Mouse (Mus musculus): ENCODE data around the gene Wscd2. TPM values are rescaled to one million over a fixed set of nuclear protein-coding genes. Genes with fewer than 3 reads are reported as not detected.

Wscd2 gene
- polyA plus RNA-seq, 1 experiment: not detected

- H3ac ChIP-seq (ENCODE audit: control insufficient read depth, insufficient read length): no peak overlapping the region
- H3K4me3 ChIP-seq: no peak overlapping the region
- H3K27me3 ChIP-seq (ENCODE audit: control insufficient read depth, insufficient read depth, insufficient read length): peaks cover 48% of the 10 kb centered on the region
- no peak overlapping the region for H3K4me2 ChIP-seq (ENCODE audit: low read depth)
- no peaks in the 10 kb centered on the region for H3K36me3 ChIP-seq (ENCODE audit: control insufficient read depth, insufficient read depth)
- H3K79me2 ChIP-seq (ENCODE audit: control insufficient read depth, insufficient read depth): no peaks in the 10 kb centered on the region
- TF ChIP-seq USF1 (IDR thresholded peaks at IDR 0.05; ENCODE audit: low read depth) (no peak), E2F4 (IDR thresholded peaks at IDR 0.05; ENCODE audit: insufficient read depth) (no peak), REST (IDR thresholded peaks at IDR 0.05; ENCODE audit: insufficient read depth, insufficient read length) (no peak), POLR2AphosphoS2 (IDR thresholded peaks at IDR 0.05; ENCODE audit: insufficient read length, low read depth) (no peak), SRF (IDR thresholded peaks at IDR 0.05; ENCODE audit: control insufficient read depth, insufficient read length, low read depth) (no peak), MYOG (IDR thresholded peaks at IDR 0.05; ENCODE audit: control insufficient read depth in 1 of 3, insufficient read depth in 1 of 3, insufficient read length in 2 of 3, low read depth in 2 of 3) (no peak), TCF12 (IDR thresholded peaks at IDR 0.05; ENCODE audit: insufficient read depth, poor library complexity, severe bottlenecking) (no peak), POLR2A (IDR thresholded peaks at IDR 0.05; ENCODE audit: insufficient read length, low read depth) (no peak), TCF3 (IDR thresholded peaks at IDR 0.05; ENCODE audit: insufficient read length, low read depth) (no peak), MYOD1 (IDR thresholded peaks at IDR 0.05; ENCODE audit: control insufficient read depth in 1 of 3, insufficient read length in 2 of 3, low read depth in 2 of 3) (no peak), MAX (IDR thresholded peaks at IDR 0.05; ENCODE audit: low read depth) (no peak)
These were observed 30.9 kb downstream of the Wscd2 start for GRCm38 (mm10) chr5:113521037-113521436.

GRCm38 (mm10) chr5:113538826-113539225 is 48.7 kb downstream of the Wscd2 start:
- TF ChIP-seq MAX (IDR thresholded peaks at IDR 0.05; ENCODE audit: low read depth): no peak
- TF ChIP-seq MYOG (IDR thresholded peaks at IDR 0.05; ENCODE audit: control insufficient read depth in 1 of 3, insufficient read depth in 1 of 3, insufficient read length in 2 of 3, low read depth in 2 of 3): no peak
- no peak for TF ChIP-seq TCF3 (IDR thresholded peaks at IDR 0.05; ENCODE audit: insufficient read length, low read depth)
- no peak for TF ChIP-seq SRF (IDR thresholded peaks at IDR 0.05; ENCODE audit: control insufficient read depth, insufficient read length, low read depth)
- TF ChIP-seq CEBPB (IDR thresholded peaks at IDR 0.05; ENCODE audit: insufficient read depth, poor library complexity, severe bottlenecking): no peak
- TF ChIP-seq E2F4 (IDR thresholded peaks at IDR 0.05; ENCODE audit: insufficient read depth): no peak
- no peak for TF ChIP-seq TCF12 (IDR thresholded peaks at IDR 0.05; ENCODE audit: insufficient read depth, poor library complexity, severe bottlenecking)
- TF ChIP-seq POLR2AphosphoS2 (IDR thresholded peaks at IDR 0.05; ENCODE audit: insufficient read length, low read depth): no peak
- TF ChIP-seq USF1 (IDR thresholded peaks at IDR 0.05; ENCODE audit: low read depth): no peak
- TF ChIP-seq POLR2A (IDR thresholded peaks at IDR 0.05; ENCODE audit: insufficient read length, low read depth): no peak
- TF ChIP-seq REST (IDR thresholded peaks at IDR 0.05; ENCODE audit: insufficient read depth, insufficient read length): no peak
- no peak for TF ChIP-seq MYOD1 (IDR thresholded peaks at IDR 0.05; ENCODE audit: control insufficient read depth in 1 of 3, insufficient read length in 2 of 3, low read depth in 2 of 3)
- Histone ChIP-seq H3K36me3 (ENCODE audit: control insufficient read depth, insufficient read depth) (no peaks in the 10 kb centered on the region), H3K4me3 (no peak overlapping the region), H3K4me2 (ENCODE audit: low read depth) (no peak overlapping the region), H3K27me3 (ENCODE audit: control insufficient read depth, insufficient read depth, insufficient read length) (peaks cover 48% of the 10 kb centered on the region), H3K79me2 (ENCODE audit: control insufficient read depth, insufficient read depth) (no peaks in the 10 kb centered on the region), H3ac (ENCODE audit: control insufficient read depth, insufficient read length) (no peak overlapping the region)

GRCm38 (mm10) chr5:113539438-113539837 is 49.3 kb downstream of the Wscd2 start:
- H3K4me3 ChIP-seq: no peak overlapping the region
- H3K36me3 ChIP-seq (ENCODE audit: control insufficient read depth, insufficient read depth): no peaks in the 10 kb centered on the region
- H3K4me2 ChIP-seq (ENCODE audit: low read depth): no peak overlapping the region
- H3K27me3 ChIP-seq (ENCODE audit: control insufficient read depth, insufficient read depth, insufficient read length): peaks cover 54% of the 10 kb centered on the region
- no peak overlapping the region for H3ac ChIP-seq (ENCODE audit: control insufficient read depth, insufficient read length)
- H3K79me2 ChIP-seq (ENCODE audit: control insufficient read depth, insufficient read depth): no peaks in the 10 kb centered on the region
- TF ChIP-seq TCF12 (IDR thresholded peaks at IDR 0.05; ENCODE audit: insufficient read depth, poor library complexity, severe bottlenecking) (no peak), MYOD1 (IDR thresholded peaks at IDR 0.05; ENCODE audit: control insufficient read depth in 1 of 3, insufficient read length in 2 of 3, low read depth in 2 of 3) (no peak), SRF (IDR thresholded peaks at IDR 0.05; ENCODE audit: control insufficient read depth, insufficient read length, low read depth) (no peak), POLR2AphosphoS2 (IDR thresholded peaks at IDR 0.05; ENCODE audit: insufficient read length, low read depth) (no peak), E2F4 (IDR thresholded peaks at IDR 0.05; ENCODE audit: insufficient read depth) (no peak), MYOG (IDR thresholded peaks at IDR 0.05; ENCODE audit: control insufficient read depth in 1 of 3, insufficient read depth in 1 of 3, insufficient read length in 2 of 3, low read depth in 2 of 3) (no peak), REST (IDR thresholded peaks at IDR 0.05; ENCODE audit: insufficient read depth, insufficient read length) (no peak), CEBPB (IDR thresholded peaks at IDR 0.05; ENCODE audit: insufficient read depth, poor library complexity, severe bottlenecking) (no peak), USF1 (IDR thresholded peaks at IDR 0.05; ENCODE audit: low read depth) (no peak), MAX (IDR thresholded peaks at IDR 0.05; ENCODE audit: low read depth) (no peak), TCF3 (IDR thresholded peaks at IDR 0.05; ENCODE audit: insufficient read length, low read depth) (no peak), POLR2A (IDR thresholded peaks at IDR 0.05; ENCODE audit: insufficient read length, low read depth) (no peak)

GRCm38 (mm10) chr5:113539858-113540257 is 49.7 kb downstream of the Wscd2 start:
- H3K79me2 ChIP-seq (ENCODE audit: control insufficient read depth, insufficient read depth): no peaks in the 10 kb centered on the region
- TF ChIP-seq MYOG (IDR thresholded peaks at IDR 0.05; ENCODE audit: control insufficient read depth in 1 of 3, insufficient read depth in 1 of 3, insufficient read length in 2 of 3, low read depth in 2 of 3): no peak
- H3ac ChIP-seq (ENCODE audit: control insufficient read depth, insufficient read length): no peak overlapping the region
- H3K36me3 ChIP-seq (ENCODE audit: control insufficient read depth, insufficient read depth): no peaks in the 10 kb centered on the region
- H3K4me2 ChIP-seq (ENCODE audit: low read depth): no peak overlapping the region
- H3K27me3 ChIP-seq (ENCODE audit: control insufficient read depth, insufficient read depth, insufficient read length): peaks cover 57% of the 10 kb centered on the region
- no peak overlapping the region for H3K4me3 ChIP-seq

GRCm38 (mm10) chr5:113541196-113541595 is 51.1 kb downstream of the Wscd2 start:
- TF ChIP-seq SRF (IDR thresholded peaks at IDR 0.05; ENCODE audit: control insufficient read depth, insufficient read length, low read depth): no peak
- Histone ChIP-seq H3K27me3 (ENCODE audit: control insufficient read depth, insufficient read depth, insufficient read length) (peaks cover 57% of the 10 kb centered on the region), H3ac (ENCODE audit: control insufficient read depth, insufficient read length) (no peak overlapping the region), H3K79me2 (ENCODE audit: control insufficient read depth, insufficient read depth) (no peaks in the 10 kb centered on the region), H3K4me2 (ENCODE audit: low read depth) (no peak overlapping the region), H3K36me3 (ENCODE audit: control insufficient read depth, insufficient read depth) (no peaks in the 10 kb centered on the region), H3K4me3 (no peak overlapping the region)
